Mouse (Mus musculus) myocyte (in vitro differentiated cells): ENCODE data around the gene Itgb6. TPM values are rescaled to one million over a fixed set of nuclear protein-coding genes. Genes with fewer than 3 reads are reported as not detected.
A peak's percentile ranks its signal among the peaks of the same experiment; 100 is the strongest.

Source experiments
- H3K27me3 ChIP-seq: one replicate; pipeline ENCODE4 v1.6.1; 2011; ENCODE audit not compliant: control insufficient read depth, insufficient read depth, insufficient read length
- H3K36me3 ChIP-seq: one replicate; pipeline ENCODE4 v1.6.1; 2011; ENCODE audit not compliant: control insufficient read depth, insufficient read depth
- H3K4me2 ChIP-seq: one replicate; pipeline ENCODE4 v1.6.1; 2011; ENCODE audit warnings: low read depth, control low read depth
- H3K4me3 ChIP-seq: one replicate; pipeline ENCODE4 v1.5.1; 2011; ENCODE audit warnings: mild to moderate bottlenecking, control low read depth, moderate library complexity
- H3K79me2 ChIP-seq: one replicate; pipeline ENCODE4 v1.6.1; 2011; ENCODE audit not compliant: control insufficient read depth, insufficient read depth
- H3ac ChIP-seq: one replicate; pipeline ENCODE4 v1.6.1; 2011; ENCODE audit not compliant: control insufficient read depth, insufficient read length
- CEBPB ChIP-seq: IDR thresholded peaks from 2 replicates; pipeline ENCODE4 v1.6.1; 2011; ENCODE audit warnings: mild to moderate bottlenecking, moderate library complexity; ENCODE audit not compliant: poor library complexity, insufficient read depth, severe bottlenecking
- E2F4 ChIP-seq: IDR thresholded peaks from one replicate; pipeline ENCODE4 v1.6.1; 2011; ENCODE audit warnings: mild to moderate bottlenecking, control low read depth, moderate library complexity; ENCODE audit not compliant: insufficient read depth
- MAX ChIP-seq: IDR thresholded peaks from one replicate; pipeline ENCODE4 v1.6.1; 2011; ENCODE audit warnings: low read depth, mild to moderate bottlenecking, control low read depth
- MYOD1 ChIP-seq, 3 experiments: IDR thresholded peaks; one replicate each; pipeline ENCODE4 v1.6.1; 2011; ENCODE audit warnings: control low read depth in 2 of 3, low read depth in 2 of 3, mild to moderate bottlenecking in 2 of 3, moderate library complexity in 1 of 3; ENCODE audit not compliant: insufficient read length in 2 of 3, control insufficient read depth in 1 of 3
- MYOG ChIP-seq, 3 experiments: IDR thresholded peaks; one replicate each; pipeline ENCODE4 v1.6.1; 2011; ENCODE audit warnings: control low read depth in 2 of 3, low read depth in 2 of 3, mild to moderate bottlenecking in 2 of 3; ENCODE audit not compliant: insufficient read length in 2 of 3, control insufficient read depth in 1 of 3, insufficient read depth in 1 of 3
- POLR2A ChIP-seq: IDR thresholded peaks from one replicate; pipeline ENCODE4 v1.6.1; 2011; ENCODE audit warnings: low read depth, mild to moderate bottlenecking, control low read depth, moderate library complexity; ENCODE audit not compliant: insufficient read length
- POLR2AphosphoS2 ChIP-seq: IDR thresholded peaks from one replicate; pipeline ENCODE4 v1.6.1; 2011; ENCODE audit warnings: low read depth, control low read depth; ENCODE audit not compliant: insufficient read length
- REST ChIP-seq: IDR thresholded peaks from one replicate; pipeline ENCODE4 v1.6.1; 2011; ENCODE audit warnings: mild to moderate bottlenecking, control low read depth, moderate library complexity; ENCODE audit not compliant: insufficient read depth, insufficient read length
- SRF ChIP-seq: IDR thresholded peaks from one replicate; pipeline ENCODE4 v1.6.1; 2011; ENCODE audit warnings: low read depth; ENCODE audit not compliant: control insufficient read depth, insufficient read length
- TCF12 ChIP-seq: IDR thresholded peaks from one replicate; pipeline ENCODE4 v1.6.1; 2011; ENCODE audit warnings: mild to moderate bottlenecking, control low read depth; ENCODE audit not compliant: poor library complexity, insufficient read depth, severe bottlenecking
- TCF3 ChIP-seq: IDR thresholded peaks from one replicate; pipeline ENCODE4 v1.6.1; 2011; ENCODE audit warnings: low read depth, control low read depth; ENCODE audit not compliant: insufficient read length
- USF1 ChIP-seq: IDR thresholded peaks from one replicate; pipeline ENCODE4 v1.6.1; 2011; ENCODE audit warnings: low read depth, mild to moderate bottlenecking, control low read depth, moderate library complexity
- polyA plus RNA-seq: library from polyadenylated mRNA; unstranded; fragments of >200 nt; fragmentation: generic; extraction: Trizol; gene quantifications from one replicate; pipeline ENCODE4 v1.2.1, GENCODE M21; 2012; ENCODE audit warnings: missing spikeins

The Itgb6 gene
- polyA plus RNA-seq, 1 experiment, result 3.9 TPM

DNA sequence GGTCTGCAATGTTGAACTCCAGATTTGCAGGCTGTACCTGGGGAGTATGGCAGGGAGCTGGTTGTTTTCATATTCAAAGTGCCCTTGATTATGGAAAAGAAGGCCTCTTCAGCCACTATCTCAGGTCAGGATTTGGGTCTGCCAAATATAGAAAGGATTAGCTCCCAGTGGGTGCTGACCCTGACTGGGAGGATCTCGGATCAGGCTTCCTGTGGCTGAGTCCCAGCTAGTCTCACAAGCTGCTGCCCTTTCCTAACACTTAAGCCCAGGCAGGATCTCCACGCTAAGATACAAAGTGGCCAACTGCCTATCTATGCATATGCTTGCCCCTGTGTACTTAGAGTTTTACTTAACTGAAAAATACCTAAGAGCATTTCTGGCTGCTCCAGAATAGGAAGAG, 170.8 kb downstream of the Itgb6 start:
- no peaks in the 10 kb centered on the region for H3K27me3 ChIP-seq
- no peak overlapping the region for H3ac ChIP-seq
- TF ChIP-seq TCF3 (no peak), CEBPB (no peak), REST (no peak), MYOD1 (IDR thresholded peaks at IDR 0.05; ENCODE audit: control insufficient read depth in 1 of 3, insufficient read length in 2 of 3, low read depth in 2 of 3) (no peak), SRF (no peak), USF1 (no peak), TCF12 (no peak), E2F4 (no peak), MAX (no peak), POLR2A (no peak), POLR2AphosphoS2 (no peak)
- no peaks in the 10 kb centered on the region for H3K36me3 ChIP-seq
- no peaks in the 10 kb centered on the region for H3K79me2 ChIP-seq
- H3K4me2 ChIP-seq, result peak overlapping the region; percentile 81
- no peak overlapping the region for H3K4me3 ChIP-seq

DNA sequence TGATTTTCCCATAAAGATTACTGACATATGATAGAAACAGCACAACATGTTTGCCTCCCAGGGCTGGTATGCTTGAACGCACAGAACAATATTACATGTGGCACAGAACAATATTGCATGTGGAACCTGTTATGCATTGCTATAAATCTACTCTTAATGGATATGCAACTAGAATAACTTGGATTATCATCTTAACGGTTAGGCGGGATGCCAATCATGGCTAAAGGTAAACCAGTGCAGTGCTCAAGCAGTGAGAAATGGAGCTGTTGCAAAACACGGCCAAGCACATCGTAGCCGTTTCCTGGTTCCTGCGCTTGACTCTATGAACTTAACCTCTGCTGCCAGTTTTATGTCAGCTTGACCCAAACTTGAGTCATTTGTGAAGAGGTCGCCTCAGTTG, 171.9 kb downstream of the Itgb6 start:
- TF ChIP-seq TCF3 (no peak), USF1 (no peak), TCF12 (no peak), POLR2A (no peak), MYOG (IDR thresholded peaks at IDR 0.05; ENCODE audit: control insufficient read depth in 1 of 3, insufficient read depth in 1 of 3, insufficient read length in 2 of 3, low read depth in 2 of 3) (no peak), MYOD1 (IDR thresholded peaks at IDR 0.05; ENCODE audit: control insufficient read depth in 1 of 3, insufficient read length in 2 of 3, low read depth in 2 of 3) (no peak), CEBPB (no peak), REST (no peak), SRF (no peak), MAX (no peak), POLR2AphosphoS2 (no peak), E2F4 (no peak)
- Histone ChIP-seq H3K36me3 (no peaks in the 10 kb centered on the region), H3ac (no peak overlapping the region), H3K27me3 (no peaks in the 10 kb centered on the region), H3K79me2 (no peaks in the 10 kb centered on the region), H3K4me3 (no peak overlapping the region), H3K4me2 (no peak overlapping the region)

DNA sequence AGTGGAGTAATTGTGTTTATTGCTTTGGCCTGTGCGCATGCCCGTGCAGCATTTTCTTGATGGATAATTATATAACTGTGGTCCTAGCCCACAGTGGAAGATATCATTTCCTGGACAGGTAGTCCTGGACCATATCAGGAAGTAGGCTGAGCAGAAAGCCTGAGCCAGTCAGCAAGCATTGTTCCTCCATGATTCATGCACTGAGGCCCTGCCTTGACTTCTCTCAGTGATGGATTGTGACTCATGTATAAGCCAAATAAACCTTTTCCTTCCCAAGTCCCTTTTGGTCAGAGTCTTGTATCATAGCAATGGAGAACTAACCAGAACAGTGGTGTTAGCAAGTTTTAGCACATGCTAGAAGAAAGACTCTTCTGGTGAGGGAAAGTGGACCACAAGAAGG, 172.6 kb downstream of the Itgb6 start:
- H3K27me3 ChIP-seq, result no peaks in the 10 kb centered on the region
- no peak overlapping the region for H3K4me2 ChIP-seq
- TF ChIP-seq TCF3 (no peak), SRF (no peak), MAX (no peak), REST (no peak), MYOD1 (IDR thresholded peaks at IDR 0.05; ENCODE audit: control insufficient read depth in 1 of 3, insufficient read length in 2 of 3, low read depth in 2 of 3) (no peak), USF1 (no peak), POLR2AphosphoS2 (no peak), TCF12 (no peak), CEBPB (no peak), MYOG (IDR thresholded peaks at IDR 0.05; ENCODE audit: control insufficient read depth in 1 of 3, insufficient read depth in 1 of 3, insufficient read length in 2 of 3, low read depth in 2 of 3) (no peak), E2F4 (no peak), POLR2A (no peak)
- no peaks in the 10 kb centered on the region for H3K79me2 ChIP-seq
- H3ac ChIP-seq, result no peak overlapping the region
- no peak overlapping the region for H3K4me3 ChIP-seq
- no peaks in the 10 kb centered on the region for H3K36me3 ChIP-seq

Other genes starting within 250 kb of the Itgb6 start
- 0.79 TPM for gene Pla2r1, start 169.3 kb downstream of the Itgb6 start, polyA plus RNA-seq
- gene Rbms1, start 240.5 kb upstream of the Itgb6 start, polyA plus RNA-seq, result 34.8 TPM